Mouse (Mus musculus) heart, adult 2 months (tissue): ENCODE measurements around the gene Myzap.

ENCODE experiments used
- CTCF ChIP-seq: fragments of 200-600 bp; IDR thresholded peaks from 2 replicates; pipeline ENCODE4 v1.8.1; 2022; ENCODE audit warnings: antibody characterized with exemption, mild to moderate bottlenecking, moderate library complexity
- EP300 ChIP-seq: fragments of 200-500 bp; IDR thresholded peaks from 2 replicates; pipeline ENCODE4 v1.6.1; 2011; ENCODE audit warnings: low read depth, low read length, control low read depth; ENCODE audit not compliant: insufficient read depth
- POLR2A ChIP-seq: fragments of 200-500 bp; IDR thresholded peaks from 2 replicates; pipeline ENCODE4 v1.6.1; 2011; ENCODE audit warnings: mild to moderate bottlenecking, low read depth, low read length, control low read depth; ENCODE audit not compliant: insufficient read depth

GRCm38 (mm10) chr9:71480305-71480704 lies 111.9 kb downstream of the Myzap start:
- TF ChIP-seq CTCF (no peak), POLR2A (no peak), EP300 (no peak)
